Mouse (Mus musculus): ENCODE measurements around the gene Jsrp1.

DNA sequence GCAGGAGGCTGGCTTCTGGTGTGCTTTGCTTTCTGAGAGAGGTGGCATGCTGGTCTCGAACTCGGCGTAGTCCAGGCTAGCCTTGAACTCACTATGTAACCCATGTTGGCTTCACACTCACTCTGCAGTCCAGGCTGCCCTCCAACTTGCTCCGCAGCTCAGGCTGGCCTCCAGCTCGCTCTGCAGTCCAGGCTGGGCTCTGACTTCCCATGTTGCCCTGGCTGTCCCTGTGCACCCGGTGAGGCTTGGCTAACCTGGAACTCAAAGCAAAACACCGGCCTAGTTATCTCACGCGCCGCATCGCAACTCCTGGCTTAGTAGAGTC is 42.4 kb upstream of the Jsrp1 start:
- no peak for TF ChIP-seq GATA1 (IDR thresholded peaks at IDR 0.05; ENCODE audit: low read depth, low read length)
- no peak for TF ChIP-seq ZMIZ1 (IDR thresholded peaks at IDR 0.05; ENCODE audit: low read depth, low read length)
- no peak for TF ChIP-seq CHD2 (IDR thresholded peaks at IDR 0.05; ENCODE audit: low read length)
- no peak for TF ChIP-seq SMC3 (IDR thresholded peaks at IDR 0.05; ENCODE audit: low read depth, low read length)
- TF ChIP-seq POLR2AphosphoS5 (IDR thresholded peaks at IDR 0.05; ENCODE audit: borderline replicate concordance, low read depth, low read length) = no peak
